Mouse (Mus musculus) c-Kit-positive CD71-negative TER-119-negative erythroid progenitor cells, embryonic 14.5 days (primary cell): ENCODE results near the gene Gm10447.
"Not testable (repeated sequence)": the region's sequence is repeated elsewhere in the genome, so short reads cannot be mapped to it uniquely, and the experiment has no call there.

ENCODE experiments used
- DNase-seq: peaks from one replicate; pipeline ENCODE4 v3.0.0-alpha.2; 2013; ENCODE audit warnings: low read depth

The Gm10447 gene

GRCm38 (mm10) chr11:53441921-53442320 is 15.0 kb downstream of the Gm10447 start:
- no peak for DNase-seq

GRCm38 (mm10) chr11:53436338-53436737 is 20.6 kb downstream of the Gm10447 start:
- no peak for DNase-seq

GRCm38 (mm10) chr11:53435504-53435903 is 21.4 kb downstream of the Gm10447 start:
- DNase-seq: no peak

- no peak for DNase-seq
Measured at GRCm38 (mm10) chr11:53433057-53433456, 23.9 kb downstream of the Gm10447 start.

GRCm38 (mm10) chr11:53431347-53432056 is 25.4 kb downstream of the Gm10447 start:
- no peak for DNase-seq

GRCm38 (mm10) chr11:53430670-53431346 is 26.1 kb downstream of the Gm10447 start, which contains the start of the genes Uqcrq and Gdf9:
TSS of gene Uqcrq (minus strand) at chr11:53430831.
TSS of gene Gdf9 (plus strand) at chr11:53431023.
- peak; percentile 99 for DNase-seq

- peak; percentile 22 for DNase-seq
Measured at GRCm38 (mm10) chr11:53430300-53430669, 26.6 kb downstream of the Gm10447 start.

- no peak for DNase-seq
Measured at GRCm38 (mm10) chr11:53429182-53429581, 27.7 kb downstream of the Gm10447 start.

- DNase-seq: no peak
Measured at GRCm38 (mm10) chr11:53428716-53429057, 28.2 kb downstream of the Gm10447 start.

- DNase-seq: no peak
Measured at GRCm38 (mm10) chr11:53427993-53428715, 28.8 kb downstream of the Gm10447 start.

GRCm38 (mm10) chr11:53426914-53427313 is 30.0 kb downstream of the Gm10447 start:
- DNase-seq: not testable (repeated sequence)

GRCm38 (mm10) chr11:53425711-53426255 is 31.1 kb downstream of the Gm10447 start:
- no peak for DNase-seq

GRCm38 (mm10) chr11:53425251-53425650 is 31.7 kb downstream of the Gm10447 start:
- no peak for DNase-seq

- DNase-seq: no peak
Measured at GRCm38 (mm10) chr11:53424826-53425225, 32.1 kb downstream of the Gm10447 start.

- DNase-seq: no peak
Measured at GRCm38 (mm10) chr11:53423036-53423435, 33.9 kb downstream of the Gm10447 start, which contains the start of gene Leap2. TSS of gene Leap2 (minus strand) at chr11:53423170.

GRCm38 (mm10) chr11:53418048-53418447 is 38.9 kb downstream of the Gm10447 start:
- DNase-seq: no peak

GRCm38 (mm10) chr11:53413871-53414270 is 43.0 kb downstream of the Gm10447 start:
- no peak for DNase-seq

GRCm38 (mm10) chr11:53411738-53412137 is 45.2 kb downstream of the Gm10447 start:
- no peak for DNase-seq
